Mouse (Mus musculus) ES-E14 (cell line): ENCODE results near the gene Vsig8.

ENCODE experiments used
- HCFC1 ChIP-seq: IDR thresholded peaks from 2 replicates; pipeline ENCODE4 v1.6.1; 2012; ENCODE audit warnings: low read length, inconsistent platforms, borderline replicate concordance; ENCODE audit not compliant: insufficient read depth
- MAFK ChIP-seq: IDR thresholded peaks from 2 replicates; pipeline ENCODE4 v1.6.1; 2014; ENCODE audit warnings: mild to moderate bottlenecking, low read depth, low read length, inconsistent platforms; ENCODE audit not compliant: insufficient read depth
- ZC3H11A ChIP-seq: IDR thresholded peaks from 2 replicates; pipeline ENCODE4 v1.6.1; 2012; ENCODE audit warnings: low read depth, mild to moderate bottlenecking, inconsistent platforms, low read length, borderline replicate concordance
- ZNF384 ChIP-seq: IDR thresholded peaks from 2 replicates; pipeline ENCODE4 v1.6.1; 2012; ENCODE audit warnings: low read depth, low read length, inconsistent platforms

DNA sequence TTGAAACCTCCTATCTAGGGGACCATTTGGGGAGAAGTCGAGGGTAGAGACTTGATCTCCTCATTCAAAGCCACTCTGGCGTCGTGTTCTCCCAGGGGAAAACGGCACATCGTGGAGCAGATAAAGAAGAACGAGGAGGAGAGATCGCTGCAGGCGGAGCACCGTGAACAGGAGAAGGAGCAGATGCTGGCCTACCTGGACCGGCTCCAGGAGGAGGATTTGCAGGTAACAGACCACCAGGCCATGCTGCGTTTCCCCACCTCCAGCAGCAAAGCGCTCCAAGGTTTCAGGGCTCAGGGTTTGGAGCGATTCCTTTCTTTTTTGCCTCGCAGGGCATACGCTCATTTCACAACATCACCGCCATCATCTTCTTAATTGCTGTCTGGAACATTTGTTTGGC is 20.6 kb upstream of the Vsig8 start:
- TF ChIP-seq ZNF384 = no peak
- TF ChIP-seq HCFC1 = no peak
- no peak for TF ChIP-seq MAFK
- TF ChIP-seq ZC3H11A = no peak
